Mouse (Mus musculus): ENCODE results near the gene Ppil6. TPM values are rescaled to one million over a fixed set of nuclear protein-coding genes. Genes with fewer than 3 reads are reported as not detected.

The Ppil6 gene
- polyA plus RNA-seq, 1 experiment from 2014 or later = 1.4 TPM

DNA sequence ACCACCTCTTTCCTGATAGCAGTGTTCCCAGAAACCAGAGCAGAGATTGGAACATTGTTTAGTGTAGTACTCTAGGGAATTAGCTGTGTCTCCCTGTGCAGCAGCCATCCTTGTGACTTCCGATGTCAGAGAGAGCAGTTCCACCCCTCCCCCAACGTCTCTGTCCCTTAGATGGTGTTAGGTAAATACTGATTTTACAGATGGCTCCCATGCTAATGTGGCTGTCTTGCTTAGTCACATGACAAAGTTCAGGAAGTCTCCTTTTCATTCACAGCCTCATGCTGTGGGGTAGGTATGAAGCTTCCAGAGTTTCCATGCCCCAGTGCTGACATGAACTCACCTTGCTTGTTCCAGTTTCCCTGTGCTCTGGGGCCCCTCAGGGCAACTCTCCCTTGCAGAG is 29.7 kb upstream of the Ppil6 start:
- Histone ChIP-seq H3K36me3 (ENCODE audit: control insufficient read depth, insufficient read depth) (peaks cover 21% of the 10 kb centered on the region), H3K4me3 (ENCODE audit: low read length) (no peak overlapping the region), H3K4me1 (ENCODE audit: control insufficient read depth, insufficient read depth, low read length) (peaks cover 16% of the 10 kb centered on the region), H3K9me3 (replicated peaks; ENCODE audit: control insufficient read depth, low read length) (no peaks in the 10 kb centered on the region), H3K9ac (ENCODE audit: low read length) (no peak overlapping the region), H3K4me2 (ENCODE audit: low read depth, low read length) (no peak overlapping the region), H3K27ac (ENCODE audit: low read length) (no peak overlapping the region), H3K27me3 (ENCODE audit: control insufficient read depth, insufficient read depth, low read length) (no peaks in the 10 kb centered on the region)
- ATAC-seq (replicated peaks; ENCODE audit: extremely low read depth, insufficient read depth, low FRiP score) = no peak
- WGBS = 15% methylated on average over 2 of the region's 2 CpGs

GRCm38 (mm10) chr10:41461057-41461722 is 29.0 kb upstream of the Ppil6 start:
- WGBS = 86% methylated on average over 3 of the region's 3 CpGs

DNA sequence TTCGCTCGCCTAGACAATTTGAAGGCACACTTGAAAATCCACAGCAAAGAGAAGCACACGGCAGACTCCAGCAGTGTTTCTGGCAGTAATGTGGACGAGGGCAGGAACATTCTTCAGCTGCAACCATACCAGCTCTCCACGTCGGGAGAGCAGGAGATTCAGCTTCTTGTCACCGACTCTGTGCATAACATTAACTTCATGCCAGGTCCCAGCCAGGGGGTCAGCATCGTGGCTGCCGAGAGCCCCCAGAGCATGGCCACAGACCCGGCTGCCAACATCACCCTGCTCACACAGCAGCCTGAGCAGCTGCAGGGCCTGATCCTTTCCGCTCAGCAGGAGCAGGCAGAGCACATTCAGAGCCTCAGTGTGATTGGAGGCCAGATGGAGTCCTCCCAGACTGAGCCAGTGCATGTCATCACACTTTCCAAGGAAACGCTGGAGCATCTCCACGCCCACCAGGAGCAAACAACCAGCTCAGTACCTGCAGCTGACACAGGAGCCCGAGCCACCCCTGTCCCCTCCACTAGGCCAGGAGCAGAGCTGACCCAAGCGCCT is 25.8 kb upstream of the Ppil6 start:
- Histone ChIP-seq H3K9me3 (replicated peaks; ENCODE audit: control insufficient read depth, low read length) (no peaks in the 10 kb centered on the region), H3K4me1 (ENCODE audit: control insufficient read depth, insufficient read depth, low read length) (peaks cover 7% of the 10 kb centered on the region), H3K4me2 (ENCODE audit: low read depth, low read length) (no peak overlapping the region), H3K27ac (ENCODE audit: low read length) (no peak overlapping the region), H3K36me3 (ENCODE audit: control insufficient read depth, insufficient read depth) (peaks cover 14% of the 10 kb centered on the region), H3K9ac (ENCODE audit: low read length) (no peak overlapping the region), H3K4me3 (ENCODE audit: low read length) (no peak overlapping the region), H3K27me3 (ENCODE audit: control insufficient read depth, insufficient read depth, low read length) (no peaks in the 10 kb centered on the region)
- ATAC-seq (replicated peaks; ENCODE audit: extremely low read depth, insufficient read depth, low FRiP score) = no peak
- 62% methylated on average over 15 of the region's 15 CpGs for WGBS

More at GRCm38 (mm10) chr10:41461057-41461722, 29.0 kb upstream of the Ppil6 start:
- ATAC-seq (replicated peaks; ENCODE audit: extremely low read depth, insufficient read depth, low FRiP score) = no peak
- Histone ChIP-seq H3K4me2 (ENCODE audit: low read depth, low read length) (no peak overlapping the region), H3K36me3 (ENCODE audit: control insufficient read depth, insufficient read depth) (peaks cover 18% of the 10 kb centered on the region), H3K27me3 (ENCODE audit: control insufficient read depth, insufficient read depth, low read length) (no peaks in the 10 kb centered on the region), H3K9me3 (replicated peaks; ENCODE audit: control insufficient read depth, low read length) (no peaks in the 10 kb centered on the region), H3K4me3 (ENCODE audit: low read length) (no peak overlapping the region), H3K27ac (ENCODE audit: low read length) (no peak overlapping the region), H3K4me1 (ENCODE audit: control insufficient read depth, insufficient read depth, low read length) (peaks cover 13% of the 10 kb centered on the region), H3K9ac (ENCODE audit: low read length) (no peak overlapping the region)

- Histone ChIP-seq H3K27ac (ENCODE audit: low read length) (no peak overlapping the region), H3K4me1 (ENCODE audit: control insufficient read depth, insufficient read depth, low read length) (peaks cover 4% of the 10 kb centered on the region), H3K9me3 (replicated peaks; ENCODE audit: control insufficient read depth, low read length) (no peaks in the 10 kb centered on the region), H3K36me3 (ENCODE audit: control insufficient read depth, insufficient read depth) (peaks cover 14% of the 10 kb centered on the region), H3K9ac (ENCODE audit: low read length) (no peak overlapping the region), H3K4me2 (ENCODE audit: low read depth, low read length) (no peak overlapping the region), H3K27me3 (ENCODE audit: control insufficient read depth, insufficient read depth, low read length) (no peaks in the 10 kb centered on the region), H3K4me3 (ENCODE audit: low read length) (no peak overlapping the region)
- WGBS = 68% methylated on average over 6 of the region's 6 CpGs
- ATAC-seq (replicated peaks; ENCODE audit: extremely low read depth, insufficient read depth, low FRiP score) = no peak
These were observed 22.9 kb upstream of the Ppil6 start for GRCm38 (mm10) chr10:41467325-41467724.

- no peak overlapping the region for H3K4me3 ChIP-seq (ENCODE audit: low read length)
- H3K4me2 ChIP-seq (ENCODE audit: low read depth, low read length) = no peak overlapping the region
- H3K27ac ChIP-seq (ENCODE audit: low read length) = no peak overlapping the region
- no peak overlapping the region for H3K9ac ChIP-seq (ENCODE audit: low read length)
- 0 out of 2 replicates have a peak, but pooled peaks cover 3% of the 10 kb centered on the region for H3K36me3 ChIP-seq (ENCODE audit: control insufficient read depth, insufficient read depth)
- no peaks in the 10 kb centered on the region for H3K27me3 ChIP-seq (ENCODE audit: control insufficient read depth, insufficient read depth, low read length)
- H3K4me1 ChIP-seq (ENCODE audit: control insufficient read depth, insufficient read depth, low read length) = peaks cover 29% of the 10 kb centered on the region
- ATAC-seq (replicated peaks; ENCODE audit: extremely low read depth, insufficient read depth, low FRiP score) = no peak
- no peaks in the 10 kb centered on the region for H3K9me3 ChIP-seq (replicated peaks; ENCODE audit: control insufficient read depth, low read length)
- 88% methylated on average over 3 of the region's 3 CpGs for WGBS
These were observed 19.5 kb upstream of the Ppil6 start for GRCm38 (mm10) chr10:41470693-41471092.

DNA sequence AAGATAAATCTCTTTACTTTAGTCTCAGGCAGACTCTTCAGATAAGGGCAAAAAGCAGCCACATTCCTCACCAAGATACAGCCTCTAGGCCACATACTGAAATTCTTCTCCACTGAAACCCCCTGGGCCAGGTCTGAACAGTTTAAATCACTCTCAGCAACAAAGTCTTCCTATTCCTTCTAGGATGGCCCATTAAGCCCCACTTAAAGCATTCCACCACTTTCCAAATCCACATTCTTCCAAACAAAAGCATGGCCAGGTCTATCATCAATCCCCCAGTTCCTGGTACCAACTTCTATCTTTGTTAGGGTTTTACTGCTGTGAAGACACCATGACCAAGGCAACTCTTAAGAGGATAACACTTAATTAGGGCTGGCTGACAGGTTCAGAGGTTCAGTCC is 17.7 kb upstream of the Ppil6 start:
- H3K4me3 ChIP-seq (ENCODE audit: low read length) = no peak overlapping the region
- no peaks in the 10 kb centered on the region for H3K27me3 ChIP-seq (ENCODE audit: control insufficient read depth, insufficient read depth, low read length)
- H3K27ac ChIP-seq (ENCODE audit: low read length) = no peak overlapping the region
- 0 out of 2 replicates have a peak, but pooled peaks cover 3% of the 10 kb centered on the region for H3K36me3 ChIP-seq (ENCODE audit: control insufficient read depth, insufficient read depth)
- no peaks in the 10 kb centered on the region for H3K9me3 ChIP-seq (replicated peaks; ENCODE audit: control insufficient read depth, low read length)
- H3K4me1 ChIP-seq (ENCODE audit: control insufficient read depth, insufficient read depth, low read length) = peaks cover 35% of the 10 kb centered on the region
- no peak overlapping the region for H3K4me2 ChIP-seq (ENCODE audit: low read depth, low read length)
- no peak overlapping the region for H3K9ac ChIP-seq (ENCODE audit: low read length)
- no peak for ATAC-seq (replicated peaks; ENCODE audit: extremely low read depth, insufficient read depth, low FRiP score)

- Histone ChIP-seq H3K9ac (ENCODE audit: low read length) (no peak overlapping the region), H3K4me2 (ENCODE audit: low read depth, low read length) (no peak overlapping the region), H3K27me3 (ENCODE audit: control insufficient read depth, insufficient read depth, low read length) (no peaks in the 10 kb centered on the region), H3K4me1 (ENCODE audit: control insufficient read depth, insufficient read depth, low read length) (peaks cover 40% of the 10 kb centered on the region), H3K9me3 (replicated peaks; ENCODE audit: control insufficient read depth, low read length) (no peaks in the 10 kb centered on the region), H3K27ac (ENCODE audit: low read length) (peak overlapping the region; percentile 90), H3K4me3 (ENCODE audit: low read length) (no peak overlapping the region), H3K36me3 (ENCODE audit: control insufficient read depth, insufficient read depth) (0 out of 2 replicates have a peak, but pooled peaks cover under 1% of the 10 kb centered on the region)
- WGBS = 76% methylated on average over 5 of the region's 5 CpGs
- no peak for ATAC-seq (replicated peaks; ENCODE audit: extremely low read depth, insufficient read depth, low FRiP score)
These were observed 17.2 kb upstream of the Ppil6 start for GRCm38 (mm10) chr10:41472962-41473481.

DNA sequence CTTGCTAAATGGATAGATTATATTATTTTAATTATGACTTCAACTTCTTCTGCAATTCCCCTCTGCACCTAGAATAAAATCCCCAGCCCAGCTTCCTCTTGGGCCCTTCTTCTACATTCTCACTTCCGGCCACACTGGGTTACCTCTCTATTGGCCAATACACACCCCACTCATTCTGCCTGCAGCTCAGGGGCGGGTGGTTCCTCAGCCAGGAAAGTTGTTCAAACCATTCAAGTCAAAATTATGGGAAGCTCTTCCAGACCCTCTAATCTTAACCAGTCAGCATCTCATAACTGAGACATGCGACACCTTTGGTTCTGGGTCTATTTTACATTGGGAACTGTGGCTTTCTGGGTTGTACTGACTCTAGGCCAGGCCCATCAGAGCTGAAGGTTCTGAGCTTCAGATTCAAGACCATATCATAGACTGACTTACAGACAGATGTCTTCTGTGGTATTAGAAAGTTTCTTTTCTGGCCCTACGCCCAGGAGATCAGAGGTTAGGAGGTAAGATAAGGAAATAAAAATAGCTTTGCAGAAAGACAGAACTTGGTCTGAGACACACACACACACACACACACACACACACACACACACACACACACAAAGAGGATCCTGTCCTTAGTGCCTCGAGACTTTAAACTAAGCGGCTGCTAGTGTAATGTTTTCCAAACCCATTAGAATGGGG is 16.3 kb upstream of the Ppil6 start:
- no peaks in the 10 kb centered on the region for H3K27me3 ChIP-seq (ENCODE audit: control insufficient read depth, insufficient read depth, low read length)
- peak; percentile 24; the same call in 1 of the 2 replicates for ATAC-seq (replicated peaks; ENCODE audit: extremely low read depth, insufficient read depth, low FRiP score)
- no peaks in the 10 kb centered on the region for H3K9me3 ChIP-seq (replicated peaks; ENCODE audit: control insufficient read depth, low read length)
- H3K4me2 ChIP-seq (ENCODE audit: low read depth, low read length) = no peak overlapping the region
- H3K4me1 ChIP-seq (ENCODE audit: control insufficient read depth, insufficient read depth, low read length) = peaks cover 44% of the 10 kb centered on the region
- H3K27ac ChIP-seq (ENCODE audit: low read length) = peak overlapping the region; percentile 90
- WGBS = 28% methylated on average over 6 of the region's 6 CpGs
- peaks cover 2% of the 10 kb centered on the region; the same call in 1 of the 2 replicates for H3K36me3 ChIP-seq (ENCODE audit: control insufficient read depth, insufficient read depth)
- H3K9ac ChIP-seq (ENCODE audit: low read length) = no peak overlapping the region
- no peak overlapping the region for H3K4me3 ChIP-seq (ENCODE audit: low read length)

GRCm38 (mm10) chr10:41474981-41475391 is 15.3 kb upstream of the Ppil6 start:
- H3K4me3 ChIP-seq (ENCODE audit: low read length) = no peak overlapping the region
- H3K36me3 ChIP-seq (ENCODE audit: control insufficient read depth, insufficient read depth) = peaks cover 12% of the 10 kb centered on the region
- H3K4me1 ChIP-seq (ENCODE audit: control insufficient read depth, insufficient read depth, low read length) = peaks cover 44% of the 10 kb centered on the region
- ATAC-seq (replicated peaks; ENCODE audit: extremely low read depth, insufficient read depth, low FRiP score) = no peak
- peak overlapping the region; percentile 89; the same call in 1 of the 2 replicates for H3K4me2 ChIP-seq (ENCODE audit: low read depth, low read length)
- H3K9ac ChIP-seq (ENCODE audit: low read length) = peak overlapping the region; percentile 51
- 43% methylated on average over 1 of the region's 1 CpGs for WGBS
- H3K27me3 ChIP-seq (ENCODE audit: control insufficient read depth, insufficient read depth, low read length) = no peaks in the 10 kb centered on the region
- H3K27ac ChIP-seq (ENCODE audit: low read length) = peak overlapping the region; percentile 90
- H3K9me3 ChIP-seq (replicated peaks; ENCODE audit: control insufficient read depth, low read length) = no peaks in the 10 kb centered on the region
